Mouse (Mus musculus) forebrain, embryonic 16.5 days (tissue): Measurements from ENCODE around the gene Klhl41. TPM values are rescaled to one million over a fixed set of nuclear protein-coding genes. Genes with fewer than 3 reads are reported as not detected.
"Not testable (repeated sequence)": the region's sequence is repeated elsewhere in the genome, so short reads cannot be mapped to it uniquely, and the experiment has no call there.

Experiments used
- ATAC-seq: fragments of 200-750 bp; cut with Nextera tagmentation; 2 replicates; pipeline ENCODE4 v1.8.0; 2017; ENCODE audit warnings: mild to moderate bottlenecking, moderate library complexity
- H3K27ac ChIP-seq: fragments of 300-500 bp; sonication (generic); 2 replicates; pipeline ENCODE4 v1.5.1; 2014; ENCODE audit warnings: low read length, control low read depth
- H3K27me3 ChIP-seq: fragments of 300-500 bp; sonication (generic); replicated peaks from 2 replicates; pipeline ENCODE4 v1.6.1; 2014; ENCODE audit warnings: low read length; ENCODE audit not compliant: control insufficient read depth, insufficient read depth
- H3K36me3 ChIP-seq: fragments of 300-500 bp; sonication (generic); 2 replicates; pipeline ENCODE4 v1.6.1; 2014; ENCODE audit not compliant: control insufficient read depth, insufficient read depth
- H3K4me1 ChIP-seq: fragments of 300-500 bp; sonication (generic); replicated peaks from 2 replicates; pipeline ENCODE4 v1.6.1; 2014; ENCODE audit warnings: low read length; ENCODE audit not compliant: control insufficient read depth, insufficient read depth
- H3K4me2 ChIP-seq: fragments of 300-500 bp; sonication (generic); 2 replicates; pipeline ENCODE4 v1.6.1; 2014; ENCODE audit warnings: mild to moderate bottlenecking, low read length, control low read depth
- H3K4me3 ChIP-seq: fragments of 300-500 bp; sonication (generic); replicated peaks from 2 replicates; pipeline ENCODE4 v1.5.1; 2014; ENCODE audit warnings: mild to moderate bottlenecking, low read length, control low read depth
- H3K9ac ChIP-seq: fragments of 300-500 bp; sonication (generic); replicated peaks from 2 replicates; pipeline ENCODE4 v1.6.1; 2014; ENCODE audit warnings: low read depth, low read length, control low read depth
- H3K9me3 ChIP-seq: fragments of 300-500 bp; sonication (generic); 2 replicates; pipeline ENCODE4 v1.6.1; 2016; ENCODE audit warnings: low read length; ENCODE audit not compliant: control insufficient read depth
- WGBS: fragments of 180-500 bp; shearing (Covaris S2); extraction: QIAGEN DNeasy Blood & Tissue Kit; methylation state at CpG from one replicate; pipeline ENCODE4 v1.1.7; 2014; 5-methylcytosine and 5-hydroxymethylcytosine counted together
- polyA plus RNA-seq: library from polyadenylated mRNA; unstranded; fragments of >200 nt; fragmentation: Nextera tagmentation; extraction: Ambion mirVana; gene quantifications from 2 replicates; pipeline ENCODE4 v1.2.1, GENCODE M21; 2015

Gene Klhl41
- polyA plus RNA-seq = 0.12 TPM in 1 of 2 replicates, not detected in the other

DNA sequence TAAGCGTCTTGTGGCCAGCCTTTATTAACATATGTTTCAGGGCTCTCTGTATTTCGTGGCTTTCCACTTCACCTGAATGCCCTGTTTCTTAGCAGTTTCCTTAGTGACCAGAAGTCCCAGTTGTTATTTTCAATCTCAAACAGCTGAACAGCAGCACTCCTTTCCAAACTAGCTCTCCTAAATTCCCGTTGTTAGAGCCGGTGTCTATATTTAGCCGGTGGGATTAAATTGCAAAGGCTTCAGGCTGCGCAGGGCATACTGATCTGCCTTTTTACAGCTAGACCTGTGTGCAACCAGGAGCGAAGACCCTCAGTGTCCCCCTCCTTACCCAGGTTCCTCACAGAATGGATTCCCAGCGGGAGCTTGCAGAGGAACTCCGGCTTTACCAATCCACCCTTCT, at the start of gene Klhl41:
Gene Klhl41, plus strand, starts transcription at position 268 of the 400 bp plus-strand sequence.
- H3K4me3 ChIP-seq = no peak within 1 kb of the TSS
- H3K36me3 ChIP-seq = peaks cover 3% of the 10 kb centered on the region; the same call in 1 of the 2 replicates
- no peak within 1 kb of the TSS for H3K4me2 ChIP-seq
- H3K27me3 ChIP-seq = no peaks in the 10 kb centered on the region
- ATAC-seq = no peak
- no peak within 1 kb of the TSS for H3K9ac ChIP-seq
- no peak within 1 kb of the TSS for H3K27ac ChIP-seq
- no peaks in the 10 kb centered on the region; the same call in 1 of the 2 replicates for H3K4me1 ChIP-seq
- 85% methylated on average over 9 of the region's 9 CpGs for WGBS
- no peaks in the 10 kb centered on the region for H3K9me3 ChIP-seq

DNA sequence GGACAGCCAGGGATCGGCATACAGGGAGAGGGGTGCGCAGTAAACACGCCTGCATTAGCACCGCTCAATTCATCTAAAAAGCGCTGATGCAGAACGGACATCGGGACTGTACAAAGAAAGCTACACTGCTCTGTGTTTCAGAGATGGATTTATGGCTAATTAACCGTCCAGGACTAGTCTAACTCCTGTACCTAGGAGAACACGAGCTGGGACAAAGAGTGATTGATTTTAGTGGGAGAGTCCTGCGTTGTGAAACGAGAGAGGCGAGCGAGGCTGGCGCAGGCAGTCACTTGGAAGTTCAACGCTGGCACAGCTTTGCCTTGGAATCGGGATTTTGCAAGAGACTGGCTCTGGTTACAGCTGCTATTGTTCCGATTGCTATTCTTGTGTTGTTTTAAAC, 40.7 kb upstream of the Klhl41 start:
- ATAC-seq = no peak; the same call in 1 of the 2 replicates
- no peak overlapping the region for H3K9ac ChIP-seq
- no peak overlapping the region for H3K4me3 ChIP-seq
- WGBS = 53% methylated on average over 17 of the region's 17 CpGs
- H3K36me3 ChIP-seq = no peaks in the 10 kb centered on the region
- 0 out of 2 replicates have a peak, but pooled peaks cover under 1% of the 10 kb centered on the region for H3K27me3 ChIP-seq
- H3K4me1 ChIP-seq = no peaks in the 10 kb centered on the region
- no peak overlapping the region for H3K27ac ChIP-seq
- peak overlapping the region; percentile 17; the same call in 1 of the 2 replicates for H3K4me2 ChIP-seq
- H3K9me3 ChIP-seq = no peaks in the 10 kb centered on the region

DNA sequence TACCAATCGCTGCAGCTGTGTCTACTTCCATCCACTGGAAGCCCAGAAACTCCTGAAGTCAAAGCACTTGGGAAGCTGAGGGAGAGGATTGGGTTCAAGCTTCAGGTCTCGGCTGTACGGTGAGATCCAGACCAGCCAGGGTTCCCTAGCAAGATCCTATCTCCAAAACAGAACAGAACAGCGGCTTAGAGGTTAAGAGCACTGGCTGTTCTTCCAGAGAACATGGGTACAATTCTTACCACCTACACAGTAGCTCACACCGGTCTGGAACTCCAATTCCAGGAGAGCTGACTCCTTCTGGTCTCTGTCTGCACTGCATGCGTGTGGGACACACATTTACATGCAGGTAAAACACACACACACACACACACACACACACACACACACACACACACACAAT, 40.0 kb upstream of the Klhl41 start:
- ATAC-seq = no peak
- 0 out of 2 replicates have a peak, but pooled peaks cover 3% of the 10 kb centered on the region for H3K27me3 ChIP-seq
- no peaks in the 10 kb centered on the region for H3K4me1 ChIP-seq
- WGBS = 93% methylated on average over 6 of the region's 6 CpGs
- no peak overlapping the region for H3K9ac ChIP-seq
- no peak overlapping the region for H3K4me2 ChIP-seq
- H3K4me3 ChIP-seq = no peak overlapping the region
- H3K27ac ChIP-seq = no peak overlapping the region
- H3K36me3 ChIP-seq = no peaks in the 10 kb centered on the region
- no peaks in the 10 kb centered on the region for H3K9me3 ChIP-seq

DNA sequence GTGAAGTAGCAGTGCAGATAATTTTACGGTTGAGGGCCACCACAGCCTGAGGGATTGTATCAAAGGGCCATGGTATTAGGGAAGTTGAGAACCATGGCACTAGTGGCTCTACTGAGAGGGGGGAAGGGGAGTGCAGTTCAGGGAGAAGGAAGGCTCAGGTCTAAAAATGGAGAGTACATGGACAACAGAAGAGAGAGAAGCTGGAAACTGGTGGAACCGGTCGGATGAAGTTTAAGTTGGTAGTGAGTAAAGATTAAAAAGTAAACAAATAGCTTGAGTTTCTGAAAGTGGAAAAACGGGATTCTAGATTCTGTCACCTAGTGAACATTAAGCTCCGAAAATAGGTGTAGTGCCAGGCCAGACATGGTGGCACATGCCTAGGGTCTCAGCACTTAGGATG, 39.1 kb upstream of the Klhl41 start:
- no peak for ATAC-seq
- no peak overlapping the region for H3K27ac ChIP-seq
- no peak overlapping the region for H3K9ac ChIP-seq
- H3K4me1 ChIP-seq = no peaks in the 10 kb centered on the region
- no peaks in the 10 kb centered on the region for H3K36me3 ChIP-seq
- WGBS = 93% methylated on average over 5 of the region's 5 CpGs
- H3K4me2 ChIP-seq = no peak overlapping the region
- 0 out of 2 replicates have a peak, but pooled peaks cover 3% of the 10 kb centered on the region for H3K27me3 ChIP-seq
- H3K9me3 ChIP-seq = no peaks in the 10 kb centered on the region
- H3K4me3 ChIP-seq = no peak overlapping the region

DNA sequence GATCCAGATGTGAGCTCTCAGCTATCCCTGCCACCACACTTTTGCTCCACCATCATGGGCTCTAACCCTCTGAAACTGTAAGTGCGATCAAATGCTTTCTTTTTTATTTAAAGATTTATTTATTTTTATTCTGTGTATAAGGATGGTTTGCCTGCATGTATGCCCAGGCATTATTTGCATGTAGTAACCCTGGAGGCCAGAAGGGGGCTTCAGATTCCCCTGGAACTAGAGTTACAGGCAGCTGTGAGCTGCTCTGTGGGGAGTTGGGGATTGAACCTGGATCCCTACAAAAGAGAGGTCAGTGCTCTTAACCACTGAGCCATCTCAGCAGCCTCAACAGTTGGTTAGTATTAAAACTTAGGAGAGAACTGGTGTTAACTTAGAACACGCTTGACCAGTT, 38.5 kb upstream of the Klhl41 start:
- no peak overlapping the region for H3K4me2 ChIP-seq
- 0 out of 2 replicates have a peak, but pooled peaks cover 3% of the 10 kb centered on the region for H3K27me3 ChIP-seq
- no peak overlapping the region for H3K27ac ChIP-seq
- ATAC-seq = no peak
- H3K4me1 ChIP-seq = no peaks in the 10 kb centered on the region
- no peaks in the 10 kb centered on the region for H3K9me3 ChIP-seq
- no peak overlapping the region for H3K9ac ChIP-seq
- WGBS = 93% methylated on average over 2 of the region's 2 CpGs
- no peaks in the 10 kb centered on the region for H3K36me3 ChIP-seq
- no peak overlapping the region for H3K4me3 ChIP-seq

DNA sequence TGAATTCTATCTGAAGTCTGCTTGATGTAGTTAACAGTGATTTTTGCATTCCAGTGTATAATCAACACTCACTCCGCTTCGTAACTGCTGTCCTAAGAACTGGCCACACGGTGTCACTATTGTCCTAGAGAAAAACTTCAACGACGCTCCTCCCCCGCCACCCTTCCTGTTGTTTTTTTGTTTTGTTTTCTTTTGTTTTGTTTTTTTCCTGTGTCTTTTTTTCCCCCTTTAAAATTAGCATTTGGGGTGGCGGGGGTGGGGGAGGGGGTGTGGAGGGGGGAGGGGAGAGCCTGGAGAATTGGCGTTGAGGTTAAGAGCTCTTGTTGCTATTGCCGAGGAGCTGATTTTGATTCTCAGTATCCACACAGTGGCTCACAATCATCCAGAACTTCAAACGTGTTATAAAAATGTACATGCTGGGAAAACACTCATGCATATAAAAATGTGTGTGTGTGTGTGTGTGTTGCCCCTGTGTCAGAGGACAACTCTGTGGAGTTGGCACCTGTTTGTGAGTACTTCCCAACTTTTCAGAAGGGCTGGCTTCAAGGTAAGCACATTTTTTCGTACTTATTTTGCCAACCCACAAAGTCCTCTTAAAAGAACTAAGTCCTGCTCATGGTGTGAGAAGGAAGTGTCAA, 34.7 kb upstream of the Klhl41 start:
- Histone ChIP-seq H3K4me1 (no peaks in the 10 kb centered on the region), H3K9me3 (no peaks in the 10 kb centered on the region), H3K4me3 (peak overlapping the region; percentile 28), H3K36me3 (no peaks in the 10 kb centered on the region), H3K9ac (no peak overlapping the region), H3K27me3 (0 out of 2 replicates have a peak, but pooled peaks cover 3% of the 10 kb centered on the region), H3K4me2 (peak overlapping the region; percentile 32; the same call in 1 of the 2 replicates), H3K27ac (no peak overlapping the region)
- peak; percentile 61 for ATAC-seq
- 9% methylated on average over 11 of the region's 11 CpGs for WGBS

DNA sequence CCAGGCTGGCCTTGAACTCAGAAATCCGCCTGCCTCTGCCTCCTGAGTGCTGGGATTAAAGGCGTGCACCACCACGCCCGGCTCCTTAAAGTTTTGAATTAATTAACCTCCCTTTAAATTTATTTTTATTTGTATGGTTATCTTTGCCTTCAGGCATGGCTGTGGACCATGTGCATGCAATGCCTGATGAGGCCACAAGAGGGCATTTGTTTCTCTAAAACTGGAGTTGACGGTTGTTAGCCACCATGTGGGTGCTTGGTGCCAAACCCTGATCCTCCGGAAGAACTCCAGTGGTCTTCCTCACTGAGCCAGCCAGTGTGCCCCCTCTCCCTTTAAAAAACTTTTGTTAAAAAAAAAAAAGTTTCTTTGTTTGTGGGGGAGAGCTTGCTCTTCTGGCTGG, 34.1 kb upstream of the Klhl41 start:
- Histone ChIP-seq H3K4me1 (no peaks in the 10 kb centered on the region), H3K27me3 (0 out of 2 replicates have a peak, but pooled peaks cover 3% of the 10 kb centered on the region), H3K4me3 (no peak overlapping the region), H3K27ac (no peak overlapping the region), H3K9me3 (no peaks in the 10 kb centered on the region), H3K9ac (no peak overlapping the region), H3K36me3 (no peaks in the 10 kb centered on the region), H3K4me2 (no peak overlapping the region)
- WGBS = 63% methylated on average over 6 of the region's 6 CpGs
- no peak for ATAC-seq

DNA sequence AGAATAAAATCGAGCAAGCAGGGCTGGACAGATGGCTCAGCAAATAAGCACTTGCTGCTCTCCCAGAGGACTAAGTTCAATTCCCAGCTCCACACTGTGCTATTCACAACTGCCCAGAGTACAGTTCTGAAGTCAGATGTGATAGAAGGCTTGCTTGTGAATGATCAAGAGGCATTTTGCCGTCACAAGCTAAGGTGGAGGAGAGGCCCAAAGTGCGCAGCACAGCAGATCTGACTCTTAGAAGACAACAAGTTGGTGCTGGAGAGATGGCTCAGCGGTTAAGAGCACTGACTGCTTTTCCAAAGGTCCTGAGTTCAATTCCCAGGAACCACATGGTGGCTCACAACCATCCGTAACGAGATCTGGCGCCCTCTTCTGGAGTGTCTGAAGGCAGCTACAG, 31.9 kb upstream of the Klhl41 start:
- H3K36me3 ChIP-seq, H3K4me2 ChIP-seq, H3K9me3 ChIP-seq, H3K9ac ChIP-seq, H3K4me1 ChIP-seq, H3K27ac ChIP-seq, H3K27me3 ChIP-seq, H3K4me3 ChIP-seq, ATAC-seq: not testable (repeated sequence)
- 80% methylated on average over 7 of the region's 7 CpGs for WGBS

DNA sequence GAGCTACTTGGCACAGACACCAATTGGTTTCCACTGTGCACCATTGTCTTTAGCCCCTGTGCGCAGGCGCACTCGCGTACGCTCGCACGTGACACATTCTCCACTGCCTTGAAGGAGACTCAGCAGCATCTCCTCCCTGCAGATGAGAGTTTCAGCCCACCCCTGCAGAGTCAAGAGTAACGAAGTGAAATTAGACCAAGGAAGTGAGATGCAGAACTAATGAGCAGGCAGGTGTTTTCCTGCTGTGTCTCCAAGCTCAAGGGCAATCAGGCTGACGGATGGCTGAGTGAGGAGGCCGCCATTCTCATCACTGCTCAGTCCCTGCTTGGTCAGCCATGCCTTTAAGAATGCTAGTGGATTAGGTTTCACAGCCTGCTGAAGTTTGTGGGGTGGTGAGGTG, 29.8 kb upstream of the Klhl41 start:
- no peak overlapping the region for H3K4me2 ChIP-seq
- no peak overlapping the region for H3K4me3 ChIP-seq
- H3K36me3 ChIP-seq = no peaks in the 10 kb centered on the region
- H3K9ac ChIP-seq = no peak overlapping the region
- H3K27me3 ChIP-seq = no peaks in the 10 kb centered on the region
- ATAC-seq = peak; percentile 61; the same call in 1 of the 2 replicates
- WGBS = 54% methylated on average over 10 of the region's 10 CpGs
- no peak overlapping the region for H3K27ac ChIP-seq
- H3K9me3 ChIP-seq = no peaks in the 10 kb centered on the region
- no peaks in the 10 kb centered on the region for H3K4me1 ChIP-seq
